Mouse (Mus musculus) cerebellum, adult 11-12 months (tissue): ENCODE data around the gene Ckap4.

Experiments used
- DNase-seq: peaks from one replicate; pipeline ENCODE4 v3.0.0; 2022

Ckap4 gene

GRCm38 (mm10) chr10:84533912-84534671 is at the start of gene Ckap4:
TSS of gene Ckap4 (minus strand) at chr10:84534062.
- DNase-seq, result peak; percentile 58

GRCm38 (mm10) chr10:84582236-84582635 is 48.4 kb upstream of the Ckap4 start:
- no peak for DNase-seq

GRCm38 (mm10) chr10:84581191-84581590 is 47.3 kb upstream of the Ckap4 start:
- no peak for DNase-seq

- no peak for DNase-seq
Measured at GRCm38 (mm10) chr10:84579527-84579926, 45.7 kb upstream of the Ckap4 start.

- DNase-seq, result no peak
Measured at GRCm38 (mm10) chr10:84578738-84579137, 44.9 kb upstream of the Ckap4 start.

- peak; percentile 90 for DNase-seq
Measured at GRCm38 (mm10) chr10:84577071-84577727, 43.3 kb upstream of the Ckap4 start.

GRCm38 (mm10) chr10:84576395-84577070 is 42.7 kb upstream of the Ckap4 start, which contains the start of gene Tcp11l2:
TSS of gene Tcp11l2 (plus strand) at chr10:84576626.
- peak; percentile 96 for DNase-seq

GRCm38 (mm10) chr10:84576029-84576394 is 42.1 kb upstream of the Ckap4 start:
- DNase-seq, result no peak

GRCm38 (mm10) chr10:84573671-84574420 is 40.0 kb upstream of the Ckap4 start:
- no peak for DNase-seq

- no peak for DNase-seq
Measured at GRCm38 (mm10) chr10:84571052-84571639, 37.3 kb upstream of the Ckap4 start.

- DNase-seq, result no peak
Measured at GRCm38 (mm10) chr10:84564427-84564826, 30.6 kb upstream of the Ckap4 start.

- DNase-seq, result peak; percentile 91
Measured at GRCm38 (mm10) chr10:84562567-84563554, 29.0 kb upstream of the Ckap4 start.

GRCm38 (mm10) chr10:84562121-84562520 is 28.3 kb upstream of the Ckap4 start:
- peak; percentile 40 for DNase-seq

- no peak for DNase-seq
Measured at GRCm38 (mm10) chr10:84559986-84560385, 26.1 kb upstream of the Ckap4 start.

GRCm38 (mm10) chr10:84558511-84558910 is 24.6 kb upstream of the Ckap4 start:
- DNase-seq, result no peak

- DNase-seq, result no peak
Measured at GRCm38 (mm10) chr10:84556120-84556519, 22.3 kb upstream of the Ckap4 start.

GRCm38 (mm10) chr10:84554291-84555009 is 20.6 kb upstream of the Ckap4 start:
- no peak for DNase-seq

- DNase-seq, result no peak
Measured at GRCm38 (mm10) chr10:84552477-84552876, 18.6 kb upstream of the Ckap4 start.

GRCm38 (mm10) chr10:84551846-84552245 is 18.0 kb upstream of the Ckap4 start:
- DNase-seq, result no peak

GRCm38 (mm10) chr10:84549920-84550293 is 16.0 kb upstream of the Ckap4 start:
- no peak for DNase-seq
